Mouse (Mus musculus) megakaryocyte progenitor cell, adult 5-6 weeks (primary cell): Measurements from ENCODE around the gene Olfr1330. TPM values are rescaled to one million over a fixed set of nuclear protein-coding genes. Genes with fewer than 3 reads are reported as not detected.
"Not testable (repeated sequence)": the region's sequence is repeated elsewhere in the genome, so short reads cannot be mapped to it uniquely, and the experiment has no call there.

Experiments
- ATAC-seq: replicated peaks from 2 replicates; pipeline ENCODE4 v1.8.0; 2016; ENCODE audit warnings: mild to moderate bottlenecking, moderate TSS enrichment, inconsistent platforms; ENCODE audit not compliant: poor library complexity
- total RNA-seq, 2 experiments: library from RNA; stranded (forward) in 1 of 2; stranded (reverse) in 1 of 2; fragments of 157-497, 149-512 nt in 1 of 2; fragments of 200-1000 nt in 1 of 2; gene quantifications; 2 replicates each; pipeline versions ENCODE4 v1.2.3 to v1.2.4; 2015 to 2017

The Olfr1330 gene
- total RNA-seq (2015) (not detected in 2 replicates), total RNA-seq (2017) (not detected in 2 replicates)

- no peak for ATAC-seq
Observed at GRCm38 (mm10) chr4:118888297-118888696, at the start of gene Olfr1330. Gene Olfr1330 (plus strand): TSS chr4:118888597.

- no peak for ATAC-seq
Observed at GRCm38 (mm10) chr4:118861791-118862190, 26.6 kb upstream of the Olfr1330 start.

GRCm38 (mm10) chr4:118862704-118863103 is 25.7 kb upstream of the Olfr1330 start:
- no peak for ATAC-seq

GRCm38 (mm10) chr4:118864349-118864748 is 24.0 kb upstream of the Olfr1330 start, which contains the start of gene Olfr1331:
Gene Olfr1331 (plus strand): TSS chr4:118864649.
- ATAC-seq: no peak

- ATAC-seq: no peak
Observed at GRCm38 (mm10) chr4:118867566-118867965, 20.8 kb upstream of the Olfr1330 start.

- no peak for ATAC-seq
Observed at GRCm38 (mm10) chr4:118901981-118902380, 13.6 kb downstream of the Olfr1330 start.

- not testable (repeated sequence) for ATAC-seq
Observed at GRCm38 (mm10) chr4:118917365-118917764, 29.0 kb downstream of the Olfr1330 start, which contains the start of gene Olfr1329. Gene Olfr1329 (minus strand): TSS chr4:118917465.

- not testable (repeated sequence) for ATAC-seq
Observed at GRCm38 (mm10) chr4:118931326-118931725, 42.9 kb downstream of the Olfr1330 start.

GRCm38 (mm10) chr4:118938512-118938911 is 50.1 kb downstream of the Olfr1330 start, which contains the start of gene Olfr1328:
Gene Olfr1328 (minus strand): TSS chr4:118938612.
- ATAC-seq: no peak

Other genes starting within 250 kb of the Olfr1330 start
- not detected in 2 replicates for gene Olfr62, start 229.6 kb upstream of the Olfr1330 start, total RNA-seq (2015)
- not detected in 2 replicates for gene Olfr62, start 229.6 kb upstream of the Olfr1330 start, total RNA-seq (2017)
- not detected in 2 replicates for gene Olfr1342, start 195.8 kb upstream of the Olfr1330 start, total RNA-seq (2015)
- gene Olfr1342, start 195.8 kb upstream of the Olfr1330 start, total RNA-seq (2017): not detected in 2 replicates
- not detected in 2 replicates for gene Olfr1341, start 185.1 kb upstream of the Olfr1330 start, total RNA-seq (2015)
- gene Olfr1341, start 185.1 kb upstream of the Olfr1330 start, total RNA-seq (2017): not detected in 2 replicates
- not detected in 2 replicates for gene Olfr1340, start 168.5 kb upstream of the Olfr1330 start, total RNA-seq (2015)
- gene Olfr1340, start 168.5 kb upstream of the Olfr1330 start, total RNA-seq (2017): not detected in 2 replicates
- gene Olfr1339, start 156.4 kb upstream of the Olfr1330 start, total RNA-seq (2015): not detected in 2 replicates
- not detected in 2 replicates for gene Olfr1339, start 156.4 kb upstream of the Olfr1330 start, total RNA-seq (2017)
- not detected in 2 replicates for gene Olfr1338, start 129.9 kb upstream of the Olfr1330 start, total RNA-seq (2015)
- not detected in 2 replicates for gene Olfr1338, start 129.9 kb upstream of the Olfr1330 start, total RNA-seq (2017)
- not detected in 2 replicates for gene Olfr1337, start 106.0 kb upstream of the Olfr1330 start, total RNA-seq (2015)
- gene Olfr1337, start 106.0 kb upstream of the Olfr1330 start, total RNA-seq (2017): not detected in 2 replicates
- gene Olfr1335, start 78.7 kb upstream of the Olfr1330 start, total RNA-seq (2015): not detected in 2 replicates
- not detected in 2 replicates for gene Olfr1335, start 78.7 kb upstream of the Olfr1330 start, total RNA-seq (2017)
- gene Olfr1333, start 52.3 kb upstream of the Olfr1330 start, total RNA-seq (2015): not detected in 2 replicates
- not detected in 2 replicates for gene Olfr1333, start 52.3 kb upstream of the Olfr1330 start, total RNA-seq (2017)
- not detected in 2 replicates for gene Olfr1331, start 23.9 kb upstream of the Olfr1330 start, total RNA-seq (2015)
- not detected in 2 replicates for gene Olfr1331, start 23.9 kb upstream of the Olfr1330 start, total RNA-seq (2017)
- not detected in 2 replicates for gene Olfr1329, start 28.9 kb downstream of the Olfr1330 start, total RNA-seq (2015)
- not detected in 2 replicates for gene Olfr1329, start 28.9 kb downstream of the Olfr1330 start, total RNA-seq (2017)
- 0.02 TPM in 1 of 2 replicates, not detected in the other for gene Olfr1328, start 50.0 kb downstream of the Olfr1330 start, total RNA-seq (2015)
- not detected in 2 replicates for gene Olfr1328, start 50.0 kb downstream of the Olfr1330 start, total RNA-seq (2017)
- gene Lao1, start 73.0 kb downstream of the Olfr1330 start, total RNA-seq (2015): not detected in 2 replicates
- gene Lao1, start 73.0 kb downstream of the Olfr1330 start, total RNA-seq (2017): not detected in 2 replicates
- 7.7 and 11.5 TPM in 2 replicates for gene Slc2a1, start 220.1 kb downstream of the Olfr1330 start, total RNA-seq (2015)
- gene Slc2a1, start 220.1 kb downstream of the Olfr1330 start, total RNA-seq (2017): 7.4 and 8.6 TPM in 2 replicates